Mouse (Mus musculus) megakaryocyte, adult 5-6 weeks (primary cell): ENCODE results near the gene Ctnnd1. TPM values are rescaled to one million over a fixed set of nuclear protein-coding genes. Genes with fewer than 3 reads are reported as not detected.
A peak's percentile ranks its signal among the peaks of the same experiment; 100 is the strongest.

Source experiments
- ATAC-seq: 2 replicates; pipeline ENCODE4 v1.8.0; 2016; ENCODE audit warnings: mild to moderate bottlenecking, inconsistent platforms; ENCODE audit not compliant: poor library complexity, severe bottlenecking
- total RNA-seq, 2 experiments: library from RNA; stranded (forward) in 1 of 2; stranded (reverse) in 1 of 2; fragments of 153-499, 151-499 nt in 1 of 2; fragments of 221-1000, 200-1000 nt in 1 of 2; gene quantifications; 2 replicates each; pipeline versions ENCODE4 v1.2.3 to v1.2.4; 2015 to 2017

The Ctnnd1 gene
- total RNA-seq, 2 experiments from 2014 or later, result 14.8 to 20.9 TPM

DNA sequence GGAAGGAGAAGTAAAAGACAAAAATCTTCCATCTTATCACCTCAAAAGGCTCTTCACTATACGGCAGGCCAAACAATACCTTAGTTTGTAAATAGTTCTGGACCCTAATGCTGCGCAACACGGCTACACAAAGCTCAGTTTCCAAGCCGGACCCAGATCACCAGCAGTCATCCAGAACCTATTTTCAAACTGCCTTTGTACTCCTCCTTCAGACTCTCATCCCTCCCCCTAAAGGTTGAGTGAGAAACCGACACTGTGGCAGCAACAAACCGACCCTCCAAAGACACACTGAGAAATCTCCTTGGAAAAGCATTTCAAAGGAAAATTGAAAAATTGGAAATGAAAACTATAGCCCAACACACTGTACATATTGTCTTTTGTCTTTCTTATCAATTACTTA, 2.2 kb downstream of the Ctnnd1 start:
- ATAC-seq, result no peak

GRCm38 (mm10) chr2:84647051-84647568, 3.5 kb downstream of the Ctnnd1 start:
- no peak for ATAC-seq

- no peak for ATAC-seq
These were observed 4.4 kb downstream of the Ctnnd1 start for GRCm38 (mm10) chr2:84646138-84646537.

DNA sequence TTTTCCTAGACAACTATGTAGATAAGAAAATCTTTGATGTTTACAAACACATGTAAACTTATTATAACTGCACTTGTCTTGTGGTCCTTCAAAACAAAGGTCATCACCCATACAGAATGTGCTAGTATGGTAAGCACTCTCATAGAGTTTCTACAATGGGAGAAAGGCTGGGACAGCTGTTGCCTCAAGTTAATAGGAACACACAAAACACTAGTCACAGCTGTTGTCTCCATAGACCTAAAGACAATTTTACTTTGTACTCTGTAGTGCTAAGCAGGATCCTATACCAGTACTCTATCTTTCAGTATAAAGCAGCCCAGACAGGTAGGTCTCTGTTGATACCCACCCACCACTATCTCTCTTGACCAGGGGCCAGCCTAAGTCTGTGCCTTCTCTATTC, 9.7 kb downstream of the Ctnnd1 start:
- ATAC-seq, result no peak

DNA sequence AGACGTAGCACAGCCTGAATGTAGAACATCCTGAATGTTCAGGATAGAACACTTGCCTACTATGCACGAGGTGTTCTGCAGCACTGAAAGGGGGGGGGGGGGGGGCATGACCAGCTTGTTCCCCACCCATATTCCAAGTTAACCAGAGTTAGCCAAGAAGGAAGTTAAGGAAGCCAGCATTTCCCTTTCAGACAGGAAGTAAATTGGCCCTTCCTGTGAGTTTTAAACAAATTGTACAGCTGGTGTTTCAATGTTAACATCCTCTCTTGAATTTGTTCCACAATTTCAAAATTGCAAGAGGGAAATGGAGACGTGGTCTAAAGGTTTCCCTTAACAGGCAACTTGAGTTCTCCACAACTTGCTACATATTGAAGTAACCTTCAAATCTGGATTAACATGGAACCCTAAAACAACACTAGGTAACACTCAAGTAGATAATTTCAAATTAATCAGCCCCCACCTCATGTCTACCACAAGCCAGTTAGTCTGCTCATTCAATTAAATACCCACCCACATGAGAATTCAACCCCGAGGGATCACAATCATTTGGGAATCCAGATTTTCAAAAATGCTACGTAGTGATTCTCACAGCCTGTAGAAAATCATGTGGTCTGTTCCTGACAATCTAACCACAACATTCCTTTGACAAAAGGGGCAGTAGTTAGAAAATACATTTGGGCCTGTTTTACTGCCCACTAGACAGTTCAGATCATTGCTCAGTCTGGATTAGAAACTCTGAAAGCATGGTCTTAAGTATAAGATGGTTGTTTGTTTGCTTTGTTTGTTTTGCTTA, 11.9 kb downstream of the Ctnnd1 start:
- peak; percentile 31; the same call in 1 of the 2 replicates for ATAC-seq

- no peak for ATAC-seq
These were observed 13.0 kb downstream of the Ctnnd1 start for GRCm38 (mm10) chr2:84637452-84638165.

- ATAC-seq, result no peak
These were observed 14.3 kb downstream of the Ctnnd1 start for GRCm38 (mm10) chr2:84636231-84636741.

GRCm38 (mm10) chr2:84635611-84636010, 15.0 kb downstream of the Ctnnd1 start:
- ATAC-seq, result peak; percentile 50

DNA sequence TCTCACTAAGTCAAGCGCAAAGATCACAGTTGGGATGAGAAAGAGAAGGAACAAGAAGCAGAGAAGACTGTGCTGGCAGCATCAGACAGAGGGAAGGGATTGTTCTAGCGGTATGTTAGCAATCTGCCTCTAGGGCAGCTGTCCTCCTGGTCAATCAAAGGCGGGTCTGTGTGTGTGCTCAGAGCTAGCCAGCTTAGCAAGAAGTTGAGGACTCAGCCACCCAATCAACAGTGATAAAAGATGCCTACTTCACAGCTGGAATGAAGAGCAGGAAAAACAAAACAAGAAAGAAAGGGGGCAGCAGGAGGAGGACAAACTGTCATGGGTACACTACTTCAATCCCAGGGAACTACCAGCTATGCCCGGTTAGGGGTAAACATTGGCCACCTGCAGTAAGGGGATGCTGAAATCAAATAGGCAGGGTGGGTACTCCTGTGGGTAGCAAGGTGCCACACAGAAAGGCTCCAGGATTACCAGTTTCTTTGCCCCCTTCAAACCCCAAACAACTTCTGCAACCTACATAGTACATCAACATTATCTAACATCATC, 15.6 kb downstream of the Ctnnd1 start:
- no peak for ATAC-seq

DNA sequence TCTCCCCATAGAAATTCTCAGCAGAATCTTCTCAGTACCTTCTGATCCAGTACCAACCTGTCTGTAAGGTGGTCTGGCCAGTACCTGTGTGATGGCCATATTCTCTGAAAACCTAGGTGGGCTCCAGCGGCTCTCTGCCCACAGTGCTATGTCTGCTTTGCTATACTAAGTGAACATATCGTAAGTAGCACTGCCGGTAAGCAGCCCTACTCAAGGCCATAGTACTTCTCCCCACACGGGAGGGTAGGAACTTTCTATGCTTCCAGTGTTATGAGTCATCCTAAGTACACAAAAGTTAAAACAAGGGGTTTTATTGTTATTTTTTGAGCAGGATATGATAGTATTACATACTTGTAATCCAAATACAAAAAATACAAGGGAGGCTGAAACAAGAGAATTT, 16.6 kb downstream of the Ctnnd1 start:
- ATAC-seq, result no peak

DNA sequence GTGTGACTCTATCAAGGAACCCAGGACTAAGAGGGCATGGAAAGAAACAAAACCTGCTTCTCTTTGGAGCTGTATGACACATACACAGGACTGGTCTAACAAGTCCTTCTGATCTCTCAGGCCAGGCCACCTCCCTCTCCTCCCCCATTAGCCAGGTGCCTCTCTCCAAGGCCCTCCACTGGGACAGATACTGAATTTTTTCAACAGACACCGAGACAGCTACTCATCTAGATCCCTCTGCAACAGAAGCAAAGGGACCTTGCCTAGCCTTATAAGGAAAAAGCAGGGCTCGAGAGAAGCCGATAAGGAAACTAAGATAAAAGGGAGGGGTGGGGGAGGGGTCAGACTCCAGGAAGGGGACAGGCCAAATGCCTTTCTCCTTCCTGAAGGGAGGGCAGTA, 17.6 kb downstream of the Ctnnd1 start:
- ATAC-seq, result no peak

DNA sequence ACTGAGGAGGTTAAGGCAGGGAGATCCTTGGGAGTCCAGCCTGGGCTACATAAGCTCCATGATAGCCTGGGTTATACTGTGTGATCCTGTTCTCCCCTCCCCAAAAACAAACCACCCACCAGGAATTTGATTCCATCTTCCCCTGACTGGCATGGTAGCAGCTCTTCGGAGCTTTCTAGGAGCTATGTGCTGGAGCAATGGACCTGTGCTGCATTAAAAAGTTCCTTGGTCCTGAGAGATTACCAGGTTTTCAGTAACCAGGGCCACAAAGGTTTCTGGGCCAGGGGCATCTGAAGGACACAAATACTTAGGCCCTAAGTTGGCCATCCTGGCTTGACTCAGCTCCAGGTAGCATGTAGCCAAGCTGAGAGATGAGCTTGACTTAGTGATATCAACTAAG, 18.6 kb downstream of the Ctnnd1 start:
- no peak for ATAC-seq

DNA sequence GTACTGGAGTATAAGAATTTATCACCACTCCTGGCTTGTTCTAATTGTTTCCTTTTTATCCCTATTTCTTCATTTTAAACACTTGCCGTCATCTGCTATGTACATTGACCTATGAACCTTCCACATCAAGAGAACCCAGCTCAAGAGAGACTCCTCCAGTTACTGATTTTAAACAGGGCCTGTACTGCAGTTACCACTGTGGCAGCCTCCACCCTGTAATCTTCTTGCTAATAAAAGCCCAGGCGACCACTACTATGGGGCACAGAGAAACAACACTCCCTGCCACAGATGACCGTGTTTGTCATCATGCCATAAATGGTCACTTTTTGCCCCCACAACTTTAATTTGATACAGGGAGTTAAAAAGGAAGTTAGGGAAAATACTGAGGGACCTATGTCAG, 23.5 kb downstream of the Ctnnd1 start:
- no peak for ATAC-seq

DNA sequence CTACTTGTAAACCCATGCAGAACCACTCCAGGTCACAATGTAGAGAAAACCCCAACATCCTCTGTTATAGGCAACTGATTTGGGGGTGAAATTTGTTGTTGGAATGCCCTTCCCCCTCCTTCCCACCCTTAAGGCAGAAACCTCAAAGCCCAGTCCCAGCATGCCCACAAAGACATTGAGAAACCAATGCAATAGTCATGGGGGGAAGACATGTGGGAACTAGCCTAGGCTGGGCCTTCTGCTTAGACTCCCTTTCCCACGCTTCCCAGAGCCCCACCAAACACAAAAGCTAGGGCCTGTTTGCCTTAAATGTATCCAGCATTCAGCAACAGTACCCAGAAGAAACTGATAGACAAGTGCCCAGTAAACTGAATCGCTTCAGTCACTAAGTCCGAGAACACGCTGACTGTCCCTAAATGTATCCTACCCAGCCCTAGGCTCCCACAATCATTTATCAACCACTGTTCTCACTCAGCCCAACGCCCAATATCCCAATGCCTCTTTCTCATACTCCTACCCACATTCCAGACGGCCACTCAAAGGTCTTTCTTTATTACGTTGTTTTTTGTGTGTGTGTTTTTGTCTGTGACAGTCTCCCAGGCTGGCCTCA, 24.1 kb downstream of the Ctnnd1 start:
- ATAC-seq, result no peak

DNA sequence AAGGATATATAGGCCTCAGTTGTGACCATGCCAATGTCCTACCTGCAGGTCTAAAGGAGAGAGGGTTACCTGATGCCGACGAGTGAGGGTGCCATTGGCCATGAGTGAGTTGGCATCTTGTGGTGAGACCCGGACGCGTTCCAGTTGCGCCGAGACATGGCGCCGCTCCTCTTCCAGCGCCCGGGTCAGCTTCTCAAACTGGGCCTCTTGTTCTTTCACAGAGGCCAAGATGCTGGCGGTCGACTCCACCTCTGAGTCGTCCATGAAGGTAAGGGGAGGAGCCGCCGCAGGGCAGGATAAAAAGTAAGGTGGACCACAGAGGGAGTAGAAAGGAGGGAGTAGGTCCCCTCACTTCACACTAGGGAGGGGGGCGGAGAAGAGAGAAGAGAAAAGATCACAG, 26.4 kb downstream of the Ctnnd1 start:
- ATAC-seq, result no peak

DNA sequence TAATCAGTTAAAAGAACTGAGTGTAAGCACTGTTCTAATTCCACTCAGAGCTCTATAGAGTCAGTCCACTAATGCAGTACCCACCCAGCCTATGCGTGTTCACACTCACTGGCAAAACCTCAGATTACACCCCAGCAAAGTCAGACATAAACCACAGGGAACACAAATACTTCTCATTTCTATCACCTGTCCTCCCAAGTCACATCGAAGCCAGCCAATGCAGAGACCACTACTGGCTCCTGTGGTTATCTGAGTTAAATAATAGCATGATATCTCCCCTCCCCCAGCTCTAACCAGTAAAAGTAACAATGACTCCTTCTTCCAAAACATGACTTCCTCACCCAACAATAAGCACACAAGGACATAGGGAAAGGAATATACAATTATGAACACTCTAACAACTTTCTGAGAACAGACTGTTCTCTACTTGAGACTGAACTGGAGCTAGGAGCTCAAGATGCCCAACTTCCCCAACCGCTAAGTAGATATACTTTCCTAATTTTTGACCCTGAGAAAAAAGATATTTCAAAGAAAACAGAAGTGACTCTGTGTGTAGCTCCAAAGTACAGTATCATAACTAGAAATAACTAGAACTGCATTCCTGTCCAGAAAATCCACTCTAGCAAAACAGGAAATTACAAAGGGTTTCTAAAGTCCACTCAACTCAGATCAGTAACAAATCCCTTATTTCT, 27.0 kb downstream of the Ctnnd1 start:
- peak; percentile 59 for ATAC-seq

GRCm38 (mm10) chr2:84622668-84623067, 27.9 kb downstream of the Ctnnd1 start:
- ATAC-seq, result peak; percentile 38

DNA sequence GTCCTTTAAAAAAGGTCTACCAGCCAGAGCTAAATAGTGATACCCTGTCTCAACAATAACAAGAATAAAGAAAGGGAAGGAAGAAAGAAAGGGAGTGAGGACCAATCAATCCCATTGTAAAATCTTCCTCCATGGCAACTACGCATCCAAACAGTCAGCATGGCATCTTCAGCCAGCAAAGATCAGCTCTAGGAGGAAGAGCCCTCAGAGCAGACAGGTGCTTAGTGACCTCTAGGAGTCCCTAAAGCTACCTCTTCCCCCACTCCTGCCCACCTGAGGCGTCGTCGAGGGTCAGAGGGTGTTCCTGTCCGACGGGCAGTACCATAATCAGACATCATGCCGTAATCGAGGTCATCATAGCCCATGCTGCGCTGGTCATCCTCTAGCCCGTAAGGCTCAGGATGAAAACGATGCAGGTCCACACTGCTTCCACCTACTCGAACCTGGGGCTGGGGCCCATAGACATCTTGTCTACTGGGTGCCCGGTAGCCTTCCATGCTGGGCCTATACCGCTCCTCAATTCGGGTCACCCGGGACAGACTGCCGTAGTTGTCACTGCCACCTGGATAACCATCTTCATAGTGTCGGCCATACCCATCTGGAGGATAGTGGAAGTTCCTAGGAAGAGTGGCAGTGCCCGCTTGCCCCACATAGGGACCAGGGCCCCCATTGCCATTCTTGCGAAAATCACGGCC, 30.8 kb downstream of the Ctnnd1 start:
- ATAC-seq, result no peak

DNA sequence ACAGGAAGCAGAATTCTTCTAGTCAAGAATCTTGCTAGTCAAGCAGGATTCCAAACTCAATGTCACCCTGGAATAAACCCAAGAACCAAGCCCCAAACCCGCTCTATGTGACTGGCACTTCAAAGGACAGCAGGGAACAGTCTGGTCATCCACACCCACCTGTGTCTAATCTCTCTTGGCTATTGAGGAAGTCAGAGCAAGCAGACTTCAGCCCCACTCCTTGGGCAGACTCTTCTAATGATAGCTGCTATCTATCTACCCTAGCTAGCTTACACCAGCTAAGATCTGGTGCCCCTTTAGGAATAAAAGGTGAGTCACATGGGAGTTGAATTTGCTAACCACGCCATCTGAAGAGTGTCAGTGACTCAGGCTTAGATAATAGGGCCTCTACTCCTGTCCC, 31.7 kb downstream of the Ctnnd1 start:
- ATAC-seq, result no peak
